Mouse (Mus musculus) midbrain, embryonic 14.5 days (tissue): ENCODE measurements at regions not wholly inside any gene's neighbourhood (a gene's known extent, or its start where the extent isn't known, plus 50 kb on each side); places are given as distances from the start of the nearest gene placed in this dataset.

Experiments
- ATAC-seq: fragments of 200-750 bp; cut with Nextera tagmentation; 2 replicates; pipeline ENCODE4 v1.8.0; 2017; ENCODE audit warnings: moderate number of reproducible peaks, moderate library complexity; ENCODE audit not compliant: low FRiP score, low TSS enrichment
- DNase-seq: peaks from one replicate; pipeline ENCODE4 v3.0.0-alpha.2; 2015
- H3K27ac ChIP-seq: fragments of 300-500 bp; sonication (generic); replicated peaks from 2 replicates; pipeline ENCODE4 v1.5.1; 2014; ENCODE audit warnings: mild to moderate bottlenecking, low read depth, low read length, moderate library complexity
- H3K27me3 ChIP-seq: fragments of 300-500 bp; sonication (generic); 2 replicates; pipeline ENCODE4 v1.6.1; 2014; ENCODE audit warnings: low read length, control low read depth, mixed read lengths; ENCODE audit not compliant: control insufficient read depth, insufficient read depth
- H3K36me3 ChIP-seq: fragments of 300-500 bp; sonication (generic); 2 replicates; pipeline ENCODE4 v1.6.1; 2014; ENCODE audit warnings: low read length, control low read depth; ENCODE audit not compliant: control insufficient read depth, insufficient read depth
- H3K4me1 ChIP-seq: fragments of 300-500 bp; sonication (generic); 2 replicates; pipeline ENCODE4 v1.6.1; 2014; ENCODE audit warnings: mild to moderate bottlenecking, antibody characterized with exemption, low read length, control low read depth; ENCODE audit not compliant: control insufficient read depth, insufficient read depth
- H3K4me2 ChIP-seq: fragments of 300-500 bp; sonication (generic); 2 replicates; pipeline ENCODE4 v1.6.1; 2014; ENCODE audit warnings: mild to moderate bottlenecking, low read length, moderate library complexity
- H3K4me3 ChIP-seq: fragments of 300-500 bp; sonication (generic); replicated peaks from 2 replicates; pipeline ENCODE4 v1.5.1; 2014; ENCODE audit warnings: low read depth, low read length
- H3K9ac ChIP-seq: fragments of 300-500 bp; sonication (generic); replicated peaks from 2 replicates; pipeline ENCODE4 v1.6.1; 2014; ENCODE audit warnings: mild to moderate bottlenecking, low read length, moderate library complexity
- H3K9me3 ChIP-seq: fragments of 300-500 bp; sonication (generic); 2 replicates; pipeline ENCODE4 v1.6.1; 2016; ENCODE audit warnings: low read length, control low read depth, mixed read lengths; ENCODE audit not compliant: control insufficient read depth
- WGBS: fragments of 180-500 bp; shearing (Covaris S2); extraction: QIAGEN DNeasy Blood & Tissue Kit; methylation state at CpG from one replicate; pipeline ENCODE4 v1.1.7; 2014; 5-methylcytosine and 5-hydroxymethylcytosine counted together

DNA sequence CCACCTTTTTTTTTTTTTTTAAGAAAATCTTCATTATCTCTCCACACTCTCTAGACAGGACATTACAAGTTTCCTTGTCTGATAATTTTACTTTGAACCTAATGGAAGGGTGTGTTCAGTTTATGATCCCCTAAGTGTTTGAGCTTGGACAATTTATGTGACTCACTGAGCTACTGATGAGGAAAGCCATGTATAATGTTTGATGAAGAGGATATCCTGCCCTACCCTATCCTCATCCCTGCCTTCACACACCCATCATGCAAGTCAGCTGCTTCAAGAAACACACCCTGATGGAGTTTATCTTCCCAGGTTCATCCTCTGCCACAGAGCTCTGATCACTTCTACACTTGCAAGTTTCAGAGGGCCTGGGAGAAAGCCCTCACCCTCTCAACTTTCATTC is 136.5 kb upstream of the Asb5 start:
- DNase-seq (no peak), ATAC-seq (no peak)
- H3K36me3 ChIP-seq = no peaks in the 10 kb centered on the region
- no peak overlapping the region for H3K9ac ChIP-seq
- H3K27ac ChIP-seq = no peak overlapping the region
- H3K4me1 ChIP-seq = no peaks in the 10 kb centered on the region
- H3K4me2 ChIP-seq = no peak overlapping the region
- H3K27me3 ChIP-seq = no peaks in the 10 kb centered on the region
- H3K4me3 ChIP-seq = no peak overlapping the region
- no peaks in the 10 kb centered on the region for H3K9me3 ChIP-seq

DNA sequence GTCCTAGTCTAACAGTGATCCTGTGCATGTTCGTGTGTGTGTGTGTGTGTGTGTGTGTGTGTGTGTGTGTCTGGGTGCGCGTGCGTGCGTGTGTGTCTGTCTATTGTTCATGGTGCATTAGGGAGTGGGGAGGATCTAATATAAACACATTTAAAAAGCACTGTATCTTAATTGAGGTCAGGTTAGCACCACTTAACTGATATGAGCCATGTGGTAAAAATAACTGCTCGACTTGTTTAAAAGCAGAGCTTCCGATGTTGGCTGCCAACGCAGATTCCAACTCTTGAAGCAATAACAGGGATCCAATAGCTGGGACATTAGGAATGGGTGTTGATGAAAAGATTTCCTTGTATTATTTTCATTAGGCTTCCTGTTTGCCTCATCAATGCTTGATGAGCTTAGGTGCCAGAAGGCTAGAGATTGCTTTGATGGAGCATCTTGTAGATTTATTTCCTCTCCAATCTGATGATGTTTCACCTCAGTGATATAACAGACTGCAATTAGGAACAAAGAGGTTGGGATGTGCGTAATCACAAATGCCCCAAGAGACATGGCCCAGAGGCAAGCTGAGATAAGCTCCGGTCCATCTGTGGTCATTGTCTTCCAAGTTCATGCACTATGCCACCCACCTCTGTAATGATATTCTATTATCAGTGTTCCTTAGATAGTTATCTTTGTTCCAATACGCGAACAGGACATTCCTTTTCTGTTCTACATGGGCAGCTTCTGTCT is 135.7 kb upstream of the Asb5 start:
- WGBS = 89% methylated on average over 12 of the region's 12 CpGs

DNA sequence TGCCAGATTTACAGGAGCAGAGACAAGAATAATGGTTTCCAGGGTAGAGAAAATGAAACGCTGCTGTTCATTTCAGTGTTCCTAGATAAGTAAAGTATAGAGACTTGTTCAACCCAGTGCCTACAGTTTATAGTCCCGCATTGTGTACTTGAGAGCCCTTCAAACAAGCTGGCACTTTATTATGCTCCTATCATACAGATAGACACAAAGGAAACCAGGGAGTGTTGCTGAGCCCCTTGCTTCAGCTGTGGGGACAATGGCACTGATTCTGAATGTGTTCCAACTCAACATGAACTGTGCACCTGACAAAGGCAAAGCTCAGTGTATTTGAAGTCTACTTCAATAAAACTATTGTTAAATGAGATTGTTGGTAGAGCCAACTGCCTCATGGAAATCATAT is 123.7 kb upstream of the Asb5 start:
- H3K4me1 ChIP-seq = no peaks in the 10 kb centered on the region
- H3K9me3 ChIP-seq = no peaks in the 10 kb centered on the region
- no peak overlapping the region for H3K9ac ChIP-seq
- H3K27me3 ChIP-seq = no peaks in the 10 kb centered on the region
- no peak overlapping the region for H3K27ac ChIP-seq
- H3K4me3 ChIP-seq = no peak overlapping the region
- peak; percentile 19 for DNase-seq
- H3K36me3 ChIP-seq = no peaks in the 10 kb centered on the region
- H3K4me2 ChIP-seq = no peak overlapping the region
- WGBS = 39% methylated on average over 2 of the region's 2 CpGs
- no peak for ATAC-seq

More for the DNA sequence above, 135.7 kb upstream of the Asb5 start:
- Histone ChIP-seq H3K4me3 (no peak overlapping the region), H3K4me1 (no peaks in the 10 kb centered on the region), H3K4me2 (no peak overlapping the region), H3K27ac (no peak overlapping the region), H3K9ac (no peak overlapping the region), H3K36me3 (no peaks in the 10 kb centered on the region), H3K9me3 (no peaks in the 10 kb centered on the region), H3K27me3 (no peaks in the 10 kb centered on the region)
- DNase-seq (no peak), ATAC-seq (no peak)

DNA sequence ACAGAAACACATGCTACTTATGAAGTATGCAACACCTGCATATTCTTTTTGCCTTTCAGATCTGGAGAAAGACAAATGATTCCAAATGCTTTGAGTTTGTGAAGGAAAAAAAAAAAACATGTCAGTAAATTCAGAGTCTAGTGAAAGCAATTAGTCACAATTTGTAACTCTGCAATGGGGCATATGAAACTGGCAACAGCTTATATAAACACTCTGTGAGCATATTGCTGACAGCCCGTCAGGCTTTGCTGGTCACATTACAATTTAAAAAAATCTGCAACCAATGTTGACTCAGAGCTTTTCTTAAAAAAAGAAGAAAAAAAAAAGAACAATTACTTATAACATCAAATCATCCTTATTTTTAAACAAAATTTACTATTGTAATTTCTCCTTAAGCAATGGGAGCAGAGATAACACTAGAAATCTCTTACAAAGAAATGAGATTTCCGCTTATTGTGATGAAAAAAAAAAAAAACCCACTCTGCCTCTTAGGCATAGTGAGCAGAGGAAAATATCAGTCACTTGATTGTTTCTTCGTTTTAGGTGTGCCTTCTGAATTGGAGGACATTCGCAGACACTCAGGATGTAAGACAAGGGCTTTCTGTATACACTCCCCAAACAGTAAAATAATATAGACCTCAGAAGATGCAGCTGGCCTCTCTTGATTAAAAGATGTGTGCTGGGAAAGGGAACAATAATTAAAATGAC is 115.1 kb upstream of the Asb5 start:
- 87% methylated on average over 4 of the region's 4 CpGs for WGBS
- Histone ChIP-seq H3K4me1 (no peaks in the 10 kb centered on the region), H3K9me3 (no peaks in the 10 kb centered on the region), H3K27ac (no peak overlapping the region), H3K4me3 (no peak overlapping the region), H3K9ac (no peak overlapping the region), H3K27me3 (no peaks in the 10 kb centered on the region), H3K36me3 (no peaks in the 10 kb centered on the region), H3K4me2 (no peak overlapping the region)
- DNase-seq (peak; percentile 4), ATAC-seq (no peak)

DNA sequence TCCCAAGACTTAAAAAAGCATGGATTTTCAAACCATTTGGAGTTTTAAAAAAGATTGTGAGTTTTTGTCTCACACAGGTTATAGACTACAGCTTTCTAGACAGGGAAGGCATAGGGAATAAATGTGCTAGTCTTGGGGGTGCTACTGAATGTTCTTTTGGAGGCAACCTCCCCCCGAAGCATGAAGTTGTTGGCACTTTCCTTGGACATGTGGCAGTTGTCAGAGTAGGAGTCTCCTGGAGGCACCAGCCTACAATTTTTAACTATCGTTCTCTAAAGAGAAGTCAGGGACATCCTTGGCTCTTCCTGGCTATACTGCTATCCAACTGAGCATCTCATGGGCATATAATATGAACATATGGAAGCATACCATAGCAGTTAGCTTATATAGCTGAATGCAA is 112.7 kb upstream of the Asb5 start:
- H3K4me2 ChIP-seq = no peak overlapping the region
- no peak overlapping the region for H3K9ac ChIP-seq
- H3K4me3 ChIP-seq = no peak overlapping the region
- no peaks in the 10 kb centered on the region for H3K4me1 ChIP-seq
- ATAC-seq (no peak), DNase-seq (no peak)
- H3K27ac ChIP-seq = no peak overlapping the region
- no peaks in the 10 kb centered on the region for H3K36me3 ChIP-seq
- 93% methylated on average over 2 of the region's 2 CpGs for WGBS
- H3K9me3 ChIP-seq = no peaks in the 10 kb centered on the region
- no peaks in the 10 kb centered on the region for H3K27me3 ChIP-seq

DNA sequence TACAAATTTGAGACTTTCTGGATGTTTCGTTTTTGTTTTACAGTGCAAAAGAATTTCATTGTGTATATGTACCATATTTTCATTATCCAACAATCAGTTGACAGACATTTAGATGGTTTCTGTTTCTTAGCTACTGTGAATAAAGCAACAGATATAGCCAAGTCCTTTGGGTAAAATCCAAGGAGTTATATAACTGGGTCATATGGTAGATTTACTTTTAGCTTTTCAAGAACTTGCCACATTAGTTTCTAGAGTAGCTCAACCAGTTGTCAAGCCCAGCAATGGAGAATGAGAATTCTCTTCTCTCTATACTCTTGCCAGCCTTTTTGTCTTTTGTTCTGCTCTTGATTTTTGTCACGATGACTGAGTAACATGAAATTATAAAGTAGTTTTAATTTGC is 111.3 kb upstream of the Asb5 start:
- Histone ChIP-seq H3K4me2 (no peak overlapping the region), H3K4me3 (no peak overlapping the region), H3K9me3 (no peaks in the 10 kb centered on the region), H3K36me3 (no peaks in the 10 kb centered on the region), H3K27ac (no peak overlapping the region), H3K9ac (no peak overlapping the region), H3K27me3 (no peaks in the 10 kb centered on the region), H3K4me1 (no peaks in the 10 kb centered on the region)
- DNase-seq (no peak), ATAC-seq (no peak)
- 92% methylated on average over 2 of the region's 2 CpGs for WGBS

DNA sequence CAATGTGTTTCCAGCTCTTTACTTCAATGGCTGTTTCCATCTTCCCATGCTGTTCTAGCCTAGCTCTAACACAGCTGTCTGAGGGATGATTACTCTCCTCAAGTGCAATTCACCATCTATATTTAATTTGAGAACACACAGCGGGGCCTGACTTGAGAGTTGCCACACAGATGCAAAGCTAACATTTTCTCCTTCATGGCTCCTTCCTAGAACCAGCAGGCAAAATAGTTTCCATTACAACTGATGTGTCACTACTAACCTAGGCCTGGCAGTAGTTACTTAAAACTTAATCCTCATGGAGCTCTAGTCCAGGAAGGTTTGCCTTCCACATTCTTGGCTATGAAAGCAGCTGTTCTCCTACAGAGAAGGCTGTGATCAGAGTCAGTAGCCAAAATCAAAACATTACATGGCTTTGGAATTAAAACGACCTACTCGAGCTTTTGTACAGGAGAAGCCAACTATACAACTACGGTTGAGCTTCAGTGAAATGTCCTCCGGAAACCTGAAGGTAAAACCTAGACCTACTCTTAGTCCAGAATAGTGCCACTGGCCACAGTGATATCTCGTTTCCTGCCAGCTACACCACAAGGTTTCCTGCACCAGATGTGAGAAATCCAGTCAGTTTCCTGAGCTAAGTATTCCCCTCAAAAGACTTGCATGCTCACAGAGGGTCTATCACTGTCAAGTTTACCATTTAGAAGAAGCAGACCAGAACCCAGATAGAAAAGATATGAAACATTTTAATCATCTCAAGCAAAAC is 108.9 kb upstream of the Asb5 start:
- 91% methylated on average over 6 of the region's 6 CpGs for WGBS
- ATAC-seq = no peak
- no peak overlapping the region for H3K4me2 ChIP-seq

DNA sequence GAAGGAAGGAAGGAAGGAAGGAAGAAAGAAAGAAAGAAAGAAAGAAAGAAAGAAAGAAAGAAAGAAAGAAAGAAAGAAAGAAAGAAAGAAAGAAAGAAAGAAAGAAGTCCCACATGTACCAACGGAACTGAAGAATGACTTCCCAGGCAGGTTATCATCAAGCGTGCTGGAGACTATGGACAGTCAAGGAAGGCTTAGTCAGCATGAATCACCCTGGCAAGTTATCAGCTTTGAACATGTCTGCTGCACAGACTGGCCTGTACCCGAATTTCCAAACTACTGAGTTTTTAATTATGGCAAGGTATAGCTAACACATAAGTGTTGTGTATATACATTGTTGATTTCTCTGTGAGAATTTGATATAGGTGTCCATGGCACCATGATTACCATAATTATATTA is 104.3 kb upstream of the Asb5 start:
- ATAC-seq (no peak), DNase-seq (no peak)
- Histone ChIP-seq H3K27me3 (no peaks in the 10 kb centered on the region), H3K4me2 (no peak overlapping the region), H3K9me3 (no peaks in the 10 kb centered on the region), H3K9ac (no peak overlapping the region), H3K27ac (no peak overlapping the region), H3K4me3 (no peak overlapping the region), H3K36me3 (no peaks in the 10 kb centered on the region), H3K4me1 (no peaks in the 10 kb centered on the region)
- WGBS = 92% methylated on average over 3 of the region's 3 CpGs

More for the DNA sequence above, 108.9 kb upstream of the Asb5 start:
- H3K4me1 ChIP-seq = no peaks in the 10 kb centered on the region
- no peaks in the 10 kb centered on the region for H3K36me3 ChIP-seq
- H3K9ac ChIP-seq = no peak overlapping the region
- no peaks in the 10 kb centered on the region for H3K27me3 ChIP-seq
- H3K27ac ChIP-seq = no peak overlapping the region
- H3K4me3 ChIP-seq = no peak overlapping the region
- no peaks in the 10 kb centered on the region for H3K9me3 ChIP-seq
- DNase-seq = no peak
